Mouse (Mus musculus) heart, adult 18-20 months (tissue): ENCODE measurements at regions not wholly inside any gene's neighbourhood (a gene's known extent, or its start where the extent isn't known, plus 50 kb on each side); places are given as distances from the start of the nearest gene placed in this dataset.
A peak's percentile ranks its signal among the peaks of the same experiment; 100 is the strongest.

Experiments used
- DNase-seq, 2 experiments: peaks; one replicate each; pipeline ENCODE4 v3.0.0; 2021 to 2022; ENCODE audit warnings: mixed read lengths in 1 of 2

GRCm38 (mm10) chr7:83476861-83477260, 107.9 kb upstream of the Tmc3 start:
- DNase-seq = no peak

DNA sequence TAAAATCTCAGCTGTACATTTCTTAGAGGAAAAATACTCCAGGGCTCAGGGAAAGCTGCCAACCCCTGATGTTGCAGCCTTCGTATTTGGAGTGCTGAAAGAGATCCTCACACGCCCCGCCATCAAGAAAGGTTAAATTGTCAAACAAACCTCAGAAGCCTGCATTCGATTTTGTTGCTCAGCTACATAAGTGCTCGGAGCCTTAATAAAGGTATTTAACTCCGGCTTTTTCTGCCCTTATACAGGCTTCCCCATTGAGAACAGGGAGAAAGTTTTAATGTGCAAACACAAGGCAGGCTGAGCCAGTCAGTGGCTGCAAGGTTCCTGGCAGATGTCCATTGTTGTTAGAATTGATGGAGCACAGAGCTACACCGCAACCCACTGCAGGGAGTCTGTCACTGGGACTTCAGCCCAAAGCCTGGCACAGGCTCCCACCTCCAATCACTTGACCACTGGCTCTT, 107.0 kb upstream of the Tmc3 start:
- DNase-seq = no peak

- DNase-seq = no peak
Measured at GRCm38 (mm10) chr7:83481655-83482054, 103.1 kb upstream of the Tmc3 start.

GRCm38 (mm10) chr7:83482254-83482653, 102.5 kb upstream of the Tmc3 start:
- DNase-seq = no peak

- DNase-seq = peak in 1 of 2 experiments; percentile 4
Measured at GRCm38 (mm10) chr7:83482671-83483304, 101.9 kb upstream of the Tmc3 start.

DNA sequence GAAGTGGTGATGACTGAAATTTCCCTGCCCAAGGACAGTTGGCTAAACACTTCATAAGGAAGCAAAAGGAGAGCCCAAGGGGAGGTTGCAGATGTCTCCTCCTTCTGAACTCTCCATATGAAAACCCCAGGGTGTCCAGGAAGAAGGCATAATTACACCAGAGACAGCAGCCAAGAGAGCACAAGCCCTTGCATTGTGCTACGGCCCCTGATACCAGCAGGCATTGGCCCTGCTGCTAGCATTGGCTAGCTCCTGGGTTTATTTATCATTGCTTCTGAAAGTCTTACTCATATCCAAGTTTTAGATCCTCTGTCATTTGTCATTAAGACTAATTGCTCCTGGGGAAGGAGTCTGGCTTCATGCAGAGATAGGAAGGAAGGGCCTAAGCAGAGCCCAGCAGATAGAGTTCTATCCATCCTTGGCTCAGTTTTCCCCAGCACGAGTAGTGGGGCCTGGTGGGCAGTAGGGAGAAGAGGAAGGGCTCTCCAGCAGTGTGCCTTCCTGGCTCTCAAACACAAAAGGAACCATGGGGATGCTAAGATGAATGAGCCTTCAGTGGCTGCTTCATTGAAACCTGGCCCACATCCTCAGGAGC, 98.5 kb upstream of the Tmc3 start:
- no peak for DNase-seq

GRCm38 (mm10) chr7:83489790-83490189, 94.9 kb upstream of the Tmc3 start:
- peak in 1 of 2 experiments; percentile 26 for DNase-seq

- no peak for DNase-seq
Measured at GRCm38 (mm10) chr7:83504996-83505645, 79.6 kb upstream of the Tmc3 start.

DNA sequence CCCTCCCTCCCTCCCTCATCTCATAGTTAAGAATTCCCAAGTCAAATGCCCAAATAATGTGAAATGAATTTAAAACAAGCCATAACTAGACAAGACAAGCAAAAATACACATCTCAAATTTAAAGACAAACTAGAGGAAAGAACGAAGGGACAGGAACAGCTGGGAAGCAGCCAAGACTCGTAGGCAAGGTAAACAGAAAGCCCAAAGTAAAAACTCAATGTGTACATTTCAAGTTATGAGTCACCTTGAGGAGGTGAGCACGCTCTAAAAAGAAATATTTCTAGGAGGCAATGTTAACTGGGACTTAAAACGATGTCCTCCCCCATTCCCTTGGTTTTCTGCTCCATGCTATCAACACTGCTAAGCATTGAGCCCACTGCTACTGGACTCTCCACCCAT, 68.4 kb upstream of the Tmc3 start:
- DNase-seq = no peak

- DNase-seq = no peak
Measured at GRCm38 (mm10) chr7:83521511-83521910, 63.2 kb upstream of the Tmc3 start.
